Comparison of ENCODE assay signal across 22 mouse cellular contexts in genomic region chr19:40994911-40995310, GRCm38 (mm10). TPM values are rescaled to one million over a fixed set of nuclear protein-coding genes. Genes with fewer than 3 reads are reported as not detected.
DNase-seq lines count a peak whose midpoint lies in the region; ATAC-seq and TF ChIP-seq lines count a peak whose summit lies in the region.
"Had no signal": no experiment of that assay in that cellular context is flagged by ENCODE, and none has a peak within 500 bp of the region (broad histone marks: within the 10 kb centered on the region; RNA-seq: fewer than 3 reads in every experiment).

No protein-coding gene starts in this region.

- peaks cover 4% of the 10 kb centered on the region; the same call in 1 of the 2 replicates for H3K4me1 ChIP-seq in kidney, postnatal 0 days (replicated peaks; ENCODE audit: insufficient read depth, low read length)
- peaks cover 39% of the 10 kb centered on the region for H3K4me1 ChIP-seq in E14TG2a.4 (replicated peaks; ENCODE audit: low read depth, low read length)
- H3K4me1 ChIP-seq in intestine, embryonic 14.5 days (replicated peaks; ENCODE audit: control insufficient read depth, insufficient read depth, low read length) = 0 out of 2 replicates have a peak, but pooled peaks cover 5% of the 10 kb centered on the region
- H3K4me1 ChIP-seq in small intestine, adult 2 months (ENCODE audit: control insufficient read depth, insufficient read depth, insufficient read length, low read length) = peaks cover 32% of the 10 kb centered on the region
- H3K4me1 ChIP-seq: hindbrain, embryonic 15.5 days; midbrain, embryonic 12.5 days had no signal

- peak overlapping the region; percentile 73 for H3K27ac ChIP-seq in kidney, postnatal 0 days
- peak overlapping the region; percentile 73 for H3K27ac ChIP-seq in intestine, embryonic 14.5 days (ENCODE audit: low read depth)
- H3K27ac ChIP-seq in small intestine, adult 2 months (ENCODE audit: insufficient read depth, low read depth, low read length) = peak overlapping the region; percentile 82
- H3K27ac ChIP-seq: embryonic facial prominence, embryonic 12.5 days; hindbrain, embryonic 15.5 days; midbrain, embryonic 12.5 days had no signal

- DNase-seq in kidney, postnatal 0 days (ENCODE audit: low spot score) = no peak
- no peak for DNase-seq in kidney, adult 11 months
- no peak for DNase-seq in intestine, embryonic 14.5 days (ENCODE audit: low spot score)
- no peak for DNase-seq in adrenal gland, adult 8-10 months
- DNase-seq in frontal cortex, postnatal 36 days (ENCODE audit: low spot score in 2 of 2) = no peak
- DNase-seq: cerebellum, adult 18-20 months; cerebellum, postnatal 14 days; forebrain, postnatal 0 days; gastrocnemius, postnatal 25 days; heart, postnatal 4 days; kidney, adult 9 months; lung, postnatal 10 days had no signal

- 39% methylated on average over 7 of the region's 7 CpGs for WGBS in kidney, postnatal 0 days
- WGBS in intestine, embryonic 14.5 days = 55% methylated on average over 7 of the region's 7 CpGs
- 19% methylated on average over 7 of the region's 7 CpGs for WGBS in small intestine, adult 2 months

- H3K9ac ChIP-seq in kidney, postnatal 0 days (ENCODE audit: low read depth, low read length) = no peak overlapping the region
- H3K9ac ChIP-seq in intestine, embryonic 14.5 days (ENCODE audit: low read length) = no peak overlapping the region
- H3K9ac ChIP-seq: embryonic facial prominence, embryonic 12.5 days; forebrain, postnatal 0 days; hindbrain, embryonic 15.5 days; midbrain, embryonic 12.5 days had no signal

- no peak overlapping the region for H3K4me2 ChIP-seq in kidney, postnatal 0 days (ENCODE audit: low read length)
- peak overlapping the region; percentile 16; the same call in 1 of the 2 replicates for H3K4me2 ChIP-seq in intestine, embryonic 14.5 days (ENCODE audit: low read length)
- H3K4me2 ChIP-seq: embryonic facial prominence, embryonic 12.5 days; hindbrain, embryonic 15.5 days; midbrain, embryonic 12.5 days had no signal

- no peak overlapping the region for H3K4me3 ChIP-seq in kidney, postnatal 0 days (replicated peaks; ENCODE audit: low read depth, low read length)
- 0 out of 2 replicates have a peak overlapping the region, but pooled peaks have one; percentile 10 for H3K4me3 ChIP-seq in E14TG2a.4 (replicated peaks; ENCODE audit: low read length)
- H3K4me3 ChIP-seq in intestine, embryonic 14.5 days (ENCODE audit: low read depth, low read length) = no peak overlapping the region
- H3K4me3 ChIP-seq in small intestine, adult 2 months (ENCODE audit: low read depth, low read length) = no peak overlapping the region
- H3K4me3 ChIP-seq: embryonic facial prominence, embryonic 12.5 days; hindbrain, embryonic 15.5 days; midbrain, embryonic 12.5 days had no signal

- H3K36me3 ChIP-seq in kidney, postnatal 0 days (ENCODE audit: insufficient read depth, low read length) = no peaks in the 10 kb centered on the region
- H3K36me3 ChIP-seq in E14TG2a.4 (ENCODE audit: insufficient read depth, low read length) = no peaks in the 10 kb centered on the region
- H3K36me3 ChIP-seq in intestine, embryonic 14.5 days (ENCODE audit: control insufficient read depth, insufficient read depth, low read length) = no peaks in the 10 kb centered on the region
- H3K36me3 ChIP-seq in small intestine, adult 2 months (ENCODE audit: control insufficient read depth, insufficient read depth, low read length) = no peaks in the 10 kb centered on the region
- H3K36me3 ChIP-seq: embryonic facial prominence, embryonic 12.5 days; hindbrain, embryonic 15.5 days; midbrain, embryonic 12.5 days had no signal

- H3K9me3 ChIP-seq in kidney, postnatal 0 days (replicated peaks; ENCODE audit: low read length) = no peaks in the 10 kb centered on the region
- no peaks in the 10 kb centered on the region for H3K9me3 ChIP-seq in E14TG2a.4 (ENCODE audit: low read length)
- H3K9me3 ChIP-seq in intestine, embryonic 14.5 days (ENCODE audit: control insufficient read depth, low read length) = no peaks in the 10 kb centered on the region
- H3K9me3 ChIP-seq: embryonic facial prominence, embryonic 12.5 days; hindbrain, embryonic 15.5 days; midbrain, embryonic 12.5 days had no signal

- ATAC-seq in kidney, postnatal 0 days (replicated peaks; ENCODE audit: low FRiP score, low read depth) = no peak
- ATAC-seq in intestine, embryonic 14.5 days (replicated peaks; ENCODE audit: low FRiP score, low TSS enrichment, low read depth) = no peak
- ATAC-seq: forebrain, postnatal 0 days had no signal

- no peaks in the 10 kb centered on the region for H3K27me3 ChIP-seq in kidney, postnatal 0 days (ENCODE audit: insufficient read depth, low read length)
- peaks cover 12% of the 10 kb centered on the region; the same call in 1 of the 2 replicates for H3K27me3 ChIP-seq in E14TG2a.4 (ENCODE audit: insufficient read depth, low read length)
- H3K27me3 ChIP-seq in intestine, embryonic 14.5 days (replicated peaks; ENCODE audit: control insufficient read depth, insufficient read depth, low read length) = no peaks in the 10 kb centered on the region
- H3K27me3 ChIP-seq in small intestine, adult 2 months (ENCODE audit: control insufficient read depth, insufficient read depth, low read length) = no peaks in the 10 kb centered on the region
- H3K27me3 ChIP-seq: embryonic facial prominence, embryonic 12.5 days; hindbrain, embryonic 15.5 days; midbrain, embryonic 12.5 days had no signal

- TF ChIP-seq CTCF in kidney, postnatal 0 days (IDR thresholded peaks at IDR 0.05; ENCODE audit: low read depth) = no peak
- no peak for TF ChIP-seq CTCF in E14TG2a.4 (conservative IDR thresholded peaks at IDR 0.05; ENCODE audit: low read length)
- no peak for TF ChIP-seq CTCF in small intestine, adult 2 months (IDR thresholded peaks at IDR 0.05; ENCODE audit: extremely low read depth, insufficient read length, insufficient replicate concordance, low read depth, low read length)

- no peak for TF ChIP-seq POLR2A in small intestine, adult 2 months (IDR thresholded peaks at IDR 0.05; ENCODE audit: low read depth, low read length)

RNA-seq across cellular contexts. Expression of gene Blnk, which starts 0.6 kb away (rescaled TPM):
- polyA plus RNA-seq in kidney, postnatal 0 days (2015; fragmentation: Nextera tagmentation; extraction: Ambion mirVana) = 29.7 and 29.9 TPM in 2 replicates
- polyA plus RNA-seq in intestine, embryonic 14.5 days (2014; fragmentation: Nextera tagmentation; extraction: Ambion mirVana) = 17.8 and 21.5 TPM in 2 replicates
- 9.3 and 9.5 TPM in 2 replicates for polyA plus RNA-seq in small intestine, adult 2 months (2012; rRNA removed)
- 1 to 10 TPM; 1.2 to 4.8 (median 3.1) TPM for total RNA-seq in adrenal gland, adult 8-10 months (2022)

RNA-seq across cellular contexts. Expression of gene Dntt, which starts 34.2 kb away (rescaled TPM):
- polyA plus RNA-seq in kidney, postnatal 0 days (2015; fragmentation: Nextera tagmentation; extraction: Ambion mirVana) = 0.09 and 0.17 TPM in 2 replicates
- not detected in 2 replicates for polyA plus RNA-seq in intestine, embryonic 14.5 days (2014; fragmentation: Nextera tagmentation; extraction: Ambion mirVana)
- polyA plus RNA-seq in small intestine, adult 2 months (2012; rRNA removed) = not detected in 2 replicates
- total RNA-seq in adrenal gland, adult 8-10 months (2022) = not detected
- total RNA-seq: adrenal gland, postnatal 4 days; heart, adult 8-10 months; heart, postnatal 4 days; monocyte, adult 5-6 weeks had no signal
- polyA plus RNA-seq: embryonic facial prominence, embryonic 12.5 days; forebrain, embryonic 11.5 days; hindbrain, embryonic 15.5 days; limb, embryonic 11.5 days had no signal
